Comparison of ENCODE assay signal across 14 mouse cellular contexts in the genomic region with DNA sequence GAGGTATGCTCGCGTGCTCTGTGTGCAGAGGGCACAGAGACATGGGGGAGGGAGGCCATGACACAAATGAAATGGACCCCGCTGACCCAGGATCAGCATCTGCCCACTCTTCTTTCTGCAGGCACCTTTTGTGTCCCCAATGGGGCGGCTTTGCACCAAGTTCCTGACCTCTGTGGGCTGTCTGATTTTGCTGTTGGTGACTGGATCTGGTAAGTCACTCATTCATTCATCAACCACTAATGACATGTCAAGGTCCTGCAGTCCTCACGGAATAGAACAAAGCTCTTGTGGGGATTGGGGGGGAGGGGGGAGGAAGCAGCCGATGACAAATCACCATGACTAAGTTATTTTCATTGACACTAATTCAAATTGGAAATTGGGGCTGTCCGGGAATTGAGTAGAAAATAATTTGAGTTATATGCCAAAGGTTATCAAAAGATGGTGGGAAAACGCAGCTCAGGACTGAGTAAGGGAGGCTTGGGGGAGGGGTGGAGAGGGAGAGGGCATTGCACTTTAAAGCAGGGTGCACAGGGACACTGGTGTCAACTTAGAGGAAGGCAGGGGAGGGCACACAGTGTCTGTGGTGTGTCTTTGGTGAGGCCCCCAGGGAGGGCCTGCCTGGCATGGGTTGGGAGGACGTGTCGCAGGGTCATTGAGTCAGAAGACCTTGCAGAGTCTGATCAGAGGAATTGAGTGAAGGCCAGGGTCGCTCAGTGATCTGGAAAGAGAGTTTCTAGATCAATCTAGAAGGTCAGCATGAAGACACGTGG. TPM values are rescaled to one million over a fixed set of nuclear protein-coding genes. Genes with fewer than 3 reads are reported as not detected.
DNase-seq lines count a peak whose midpoint lies in the region; ATAC-seq and TF ChIP-seq lines count a peak whose summit lies in the region.
"Had no signal": no experiment of that assay in that cellular context is flagged by ENCODE, and none has a peak within 500 bp of the region (broad histone marks: within the 10 kb centered on the region; RNA-seq: fewer than 3 reads in every experiment).

No protein-coding gene starts in this region.

- no peak for ATAC-seq in megakaryocyte, adult 5-6 weeks (ENCODE audit: poor library complexity, severe bottlenecking)
- no peak for ATAC-seq in liver, embryonic 11.5 days (replicated peaks; ENCODE audit: low FRiP score)
- ATAC-seq in granulocyte monocyte progenitor cell, adult 5-6 weeks (replicated peaks; ENCODE audit: poor library complexity, severe bottlenecking), result no peak
- ATAC-seq: intestine, embryonic 15.5 days; liver, embryonic 12.5 days had no signal

- peaks cover 95% of the 10 kb centered on the region for H3K36me3 ChIP-seq in megakaryocyte, embryonic 14.5 days (replicated peaks; ENCODE audit: low read length)
- H3K36me3 ChIP-seq in liver, embryonic 11.5 days (ENCODE audit: control insufficient read depth, insufficient read depth, low read length), result no peaks in the 10 kb centered on the region; the same call in 1 of the 2 replicates
- H3K36me3 ChIP-seq: embryonic facial prominence, embryonic 12.5 days; intestine, embryonic 15.5 days had no signal

- 68% methylated on average over 12 of the region's 12 CpGs for WGBS in liver, embryonic 11.5 days

- DNase-seq in gastrocnemius, adult 2 months, result no peak
- no peak for DNase-seq in gastrocnemius, adult 8-10 months (ENCODE audit: low spot score in 2 of 2)
- peak; percentile 50 for DNase-seq in embryo, embryonic 10 days (ENCODE audit: low spot score)
- DNase-seq in liver, embryonic 11.5 days (ENCODE audit: low spot score), result no peak
- no peak for DNase-seq in spleen, postnatal 4 days (ENCODE audit: low spot score in 2 of 2)
- DNase-seq: cerebellum, adult 9-11 months; heart, postnatal 4 days; kidney, postnatal 14 days had no signal

- no peaks in the 10 kb centered on the region for H3K27me3 ChIP-seq in megakaryocyte, embryonic 14.5 days (replicated peaks)
- no peaks in the 10 kb centered on the region for H3K27me3 ChIP-seq in liver, embryonic 11.5 days (replicated peaks; ENCODE audit: control insufficient read depth, insufficient read depth, low read length)
- H3K27me3 ChIP-seq: embryonic facial prominence, embryonic 12.5 days; intestine, embryonic 15.5 days; liver, embryonic 12.5 days had no signal

- no peak overlapping the region for H3K4me3 ChIP-seq in gastrocnemius, adult 2 months
- H3K4me3 ChIP-seq in megakaryocyte, embryonic 14.5 days (replicated peaks), result peak overlapping the region; percentile 76
- H3K4me3 ChIP-seq in liver, embryonic 11.5 days (ENCODE audit: low read depth, low read length), result no peak overlapping the region
- H3K4me3 ChIP-seq: embryonic facial prominence, embryonic 12.5 days; intestine, embryonic 15.5 days; liver, embryonic 12.5 days had no signal

- H3K4me1 ChIP-seq in megakaryocyte, embryonic 14.5 days, result peaks cover 95% of the 10 kb centered on the region
- H3K4me1 ChIP-seq in liver, embryonic 11.5 days (replicated peaks; ENCODE audit: control insufficient read depth, insufficient read depth, low read length), result peaks cover 4% of the 10 kb centered on the region; the same call in 1 of the 2 replicates

- no peaks in the 10 kb centered on the region for H3K9me3 ChIP-seq in megakaryocyte, embryonic 14.5 days
- no peaks in the 10 kb centered on the region for H3K9me3 ChIP-seq in liver, embryonic 11.5 days (ENCODE audit: control insufficient read depth, low read length)
- H3K9me3 ChIP-seq: embryonic facial prominence, embryonic 12.5 days; intestine, embryonic 15.5 days; liver, embryonic 12.5 days had no signal

- no peak for TF ChIP-seq CTCF in gastrocnemius, adult 2 months (IDR thresholded peaks at IDR 0.05)

- H3K4me2 ChIP-seq in liver, embryonic 11.5 days, result no peak overlapping the region
- H3K4me2 ChIP-seq: embryonic facial prominence, embryonic 12.5 days; intestine, embryonic 15.5 days; liver, embryonic 12.5 days had no signal

- H3K9ac ChIP-seq in liver, embryonic 11.5 days (ENCODE audit: low read depth, low read length), result no peak overlapping the region
- H3K9ac ChIP-seq: embryonic facial prominence, embryonic 12.5 days; intestine, embryonic 15.5 days; liver, embryonic 12.5 days had no signal

- peak overlapping the region; percentile 38; the same call in 1 of the 2 replicates for H3K27ac ChIP-seq in gastrocnemius, adult 2 months
- H3K27ac ChIP-seq in liver, embryonic 11.5 days (ENCODE audit: low read depth, low read length), result no peak overlapping the region
- H3K27ac ChIP-seq: embryonic facial prominence, embryonic 12.5 days; intestine, embryonic 15.5 days; liver, embryonic 12.5 days had no signal

- intact Hi-C loops in gastrocnemius, adult 2 months (cut with DNase I), result no loop called here

RNA-seq across cellular contexts. Expression of gene Il4ra, which starts 13.8 kb away (rescaled TPM):
- total RNA-seq in gastrocnemius, adult 2 months (2021), result 1 to 10 TPM; 5.1 to 6.5 TPM
- total RNA-seq in gastrocnemius, adult 8-10 months (2022), result 1 to 10 TPM; 2.5 to 6.2 (median 3.5) TPM
- polyA plus RNA-seq in megakaryocyte, embryonic 14.5 days (2012; ENCODE audit: insufficient read depth, low replicate concordance), result 18.5 and 31.9 TPM in 2 replicates
- 11.9 and 15.9 TPM in 2 replicates for total RNA-seq in megakaryocyte, adult 5-6 weeks (2015)
- 29.8 and 31.7 TPM in 2 replicates for total RNA-seq in megakaryocyte, adult 5-6 weeks (2017)
- polyA plus RNA-seq in liver, embryonic 11.5 days (2014; fragmentation: Nextera tagmentation; extraction: Ambion mirVana), result 4.4 and 5.3 TPM in 2 replicates
- total RNA-seq in granulocyte monocyte progenitor cell, adult 5-6 weeks (2014; fragmentation: Nextera tagmentation), result 13.4 and 13.6 TPM in 2 replicates
- 17.2 and 22.6 TPM in 2 replicates for total RNA-seq in granulocyte monocyte progenitor cell, adult 5-6 weeks (2017)

RNA-seq across cellular contexts. Expression of gene Il21r, which starts 37.5 kb away (rescaled TPM):
- total RNA-seq in gastrocnemius, adult 2 months (2021), result not detected
- total RNA-seq in gastrocnemius, adult 8-10 months (2022), result not detected
- 19.8 and 124 TPM in 2 replicates for polyA plus RNA-seq in megakaryocyte, embryonic 14.5 days (2012; ENCODE audit: insufficient read depth, low replicate concordance)
- 0.62 and 0.83 TPM in 2 replicates for total RNA-seq in megakaryocyte, adult 5-6 weeks (2015)
- 1.8 and 2.2 TPM in 2 replicates for total RNA-seq in megakaryocyte, adult 5-6 weeks (2017)
- 0.81 and 1.1 TPM in 2 replicates for polyA plus RNA-seq in liver, embryonic 11.5 days (2014; fragmentation: Nextera tagmentation; extraction: Ambion mirVana)
- 1.8 and 8.8 TPM in 2 replicates for total RNA-seq in granulocyte monocyte progenitor cell, adult 5-6 weeks (2014; fragmentation: Nextera tagmentation)
- 7.5 and 8.2 TPM in 2 replicates for total RNA-seq in granulocyte monocyte progenitor cell, adult 5-6 weeks (2017)
